Mouse (Mus musculus) NIH3T3 (cell line): ENCODE results near the gene Slc4a1.

ENCODE experiments used
- DNase-seq: peaks from one replicate; pipeline ENCODE4 v3.0.0-alpha.2; 2012; ENCODE audit warnings: low read depth

Gene Slc4a1

GRCm38 (mm10) chr11:102349189-102349954 is 16.6 kb downstream of the Slc4a1 start:
- DNase-seq = no peak

- DNase-seq = no peak
These were observed 17.2 kb downstream of the Slc4a1 start for GRCm38 (mm10) chr11:102348771-102349170.

- DNase-seq = no peak
These were observed 17.9 kb downstream of the Slc4a1 start for GRCm38 (mm10) chr11:102348101-102348585.

- no peak for DNase-seq
These were observed 18.3 kb downstream of the Slc4a1 start for GRCm38 (mm10) chr11:102347683-102348082.

GRCm38 (mm10) chr11:102346926-102347325 is 19.1 kb downstream of the Slc4a1 start:
- DNase-seq = peak; percentile 28

GRCm38 (mm10) chr11:102344458-102344857 is 21.5 kb downstream of the Slc4a1 start:
- DNase-seq = no peak

- DNase-seq = no peak
These were observed 23.3 kb downstream of the Slc4a1 start for GRCm38 (mm10) chr11:102342742-102343141.

GRCm38 (mm10) chr11:102341101-102341500 is 24.9 kb downstream of the Slc4a1 start:
- DNase-seq = no peak

GRCm38 (mm10) chr11:102339624-102340023 is 26.4 kb downstream of the Slc4a1 start:
- DNase-seq = peak; percentile 23

- no peak for DNase-seq
These were observed 26.8 kb downstream of the Slc4a1 start for GRCm38 (mm10) chr11:102339195-102339594.

GRCm38 (mm10) chr11:102338561-102338960 is 27.4 kb downstream of the Slc4a1 start:
- peak; percentile 48 for DNase-seq

GRCm38 (mm10) chr11:102337921-102338320 is 28.1 kb downstream of the Slc4a1 start:
- DNase-seq = no peak

- DNase-seq = peak; percentile 31
These were observed 29.8 kb downstream of the Slc4a1 start for GRCm38 (mm10) chr11:102336191-102336590.

- DNase-seq = no peak
These were observed 30.9 kb downstream of the Slc4a1 start for GRCm38 (mm10) chr11:102334973-102335700.

GRCm38 (mm10) chr11:102334010-102334409 is 32.0 kb downstream of the Slc4a1 start:
- DNase-seq = no peak

GRCm38 (mm10) chr11:102333061-102333460 is 32.9 kb downstream of the Slc4a1 start:
- no peak for DNase-seq

GRCm38 (mm10) chr11:102331806-102332205 is 34.2 kb downstream of the Slc4a1 start:
- no peak for DNase-seq

- DNase-seq = no peak
These were observed 36.0 kb downstream of the Slc4a1 start for GRCm38 (mm10) chr11:102330039-102330438.

GRCm38 (mm10) chr11:102329518-102329917 is 36.5 kb downstream of the Slc4a1 start:
- no peak for DNase-seq

GRCm38 (mm10) chr11:102327839-102328238 is 38.2 kb downstream of the Slc4a1 start:
- no peak for DNase-seq

GRCm38 (mm10) chr11:102327250-102327649 is 38.8 kb downstream of the Slc4a1 start:
- DNase-seq = peak; percentile 73

GRCm38 (mm10) chr11:102323516-102323915 is 42.5 kb downstream of the Slc4a1 start:
- no peak for DNase-seq

GRCm38 (mm10) chr11:102321931-102322330 is 44.1 kb downstream of the Slc4a1 start:
- no peak for DNase-seq
